Mouse (Mus musculus) olfactory bulb, adult 2 months (tissue): ENCODE data around the gene Slc17a8.

Experiments used
- CTCF ChIP-seq: fragments of 200-500 bp; IDR thresholded peaks from 2 replicates; pipeline ENCODE4 v1.5.1; 2012; ENCODE audit warnings: low read depth, mild to moderate bottlenecking, low read length, moderate library complexity; ENCODE audit not compliant: insufficient read depth
- POLR2A ChIP-seq: fragments of 200-500 bp; IDR thresholded peaks from 2 replicates; pipeline ENCODE4 v1.6.1; 2012; ENCODE audit warnings: mild to moderate bottlenecking, low read depth, low read length, moderate library complexity; ENCODE audit not compliant: insufficient read depth

- TF ChIP-seq POLR2A, result no peak
- no peak for TF ChIP-seq CTCF
Measured at GRCm38 (mm10) chr10:89548028-89548427, 73.0 kb downstream of the Slc17a8 start.
